Mouse (Mus musculus): ENCODE measurements around the gene Ptpn12. TPM values are rescaled to one million over a fixed set of nuclear protein-coding genes. Genes with fewer than 3 reads are reported as not detected.

Ptpn12 gene
- 31.1 and 33.1 TPM in 2 replicates for polyA plus RNA-seq (2014; fragmentation: Nextera tagmentation; extraction: Ambion mirVana)

GRCm38 (mm10) chr5:21055820-21056531 lies at the start of gene Ptpn12:
Gene Ptpn12 (minus strand): TSS chr5:21055911.
- ATAC-seq (ENCODE audit: insufficient read depth), result peak; percentile 97
- WGBS, result 1% methylated on average over 62 of the region's 73 CpGs

GRCm38 (mm10) chr5:21091179-21091578 lies 35.5 kb upstream of the Ptpn12 start:
- no peaks in the 10 kb centered on the region for H3K27me3 ChIP-seq (ENCODE audit: insufficient read depth, low read length)
- no peak for DNase-seq
- H3K9me3 ChIP-seq (ENCODE audit: low read depth, low read length), result no peaks in the 10 kb centered on the region
- H3K4me3 ChIP-seq (ENCODE audit: low read depth, low read length), result no peak overlapping the region
- no peak overlapping the region for H3K27ac ChIP-seq (ENCODE audit: low read depth)
- 72% methylated on average over 6 of the region's 6 CpGs for WGBS
- H3K36me3 ChIP-seq (ENCODE audit: insufficient read depth), result no peaks in the 10 kb centered on the region
- TF ChIP-seq CTCF (IDR thresholded peaks at IDR 0.05; ENCODE audit: low read depth), result no peak
- H3K9ac ChIP-seq, result no peak overlapping the region
- no peak for ATAC-seq (ENCODE audit: insufficient read depth)
- H3K4me1 ChIP-seq (ENCODE audit: insufficient read depth), result no peaks in the 10 kb centered on the region
- H3K4me2 ChIP-seq, result no peak overlapping the region

More at GRCm38 (mm10) chr5:21055820-21056531, at the start of gene Ptpn12:
- peak; percentile 97 for DNase-seq
- TF ChIP-seq CTCF (IDR thresholded peaks at IDR 0.05; ENCODE audit: low read depth), result peak; percentile 50
- H3K9ac ChIP-seq, result peak within 1 kb of the TSS; percentile 97
- H3K27ac ChIP-seq (ENCODE audit: low read depth), result peak within 1 kb of the TSS; percentile 99
- no peaks in the 10 kb centered on the region for H3K9me3 ChIP-seq (ENCODE audit: low read depth, low read length)
- H3K4me3 ChIP-seq (ENCODE audit: low read depth, low read length), result peak within 1 kb of the TSS; percentile 97
- H3K4me2 ChIP-seq, result peak within 1 kb of the TSS; percentile 64
- H3K27me3 ChIP-seq (ENCODE audit: insufficient read depth, low read length), result no peaks in the 10 kb centered on the region
- no peaks in the 10 kb centered on the region for H3K36me3 ChIP-seq (ENCODE audit: insufficient read depth)
- peaks cover 7% of the 10 kb centered on the region for H3K4me1 ChIP-seq (ENCODE audit: insufficient read depth)

- Histone ChIP-seq H3K36me3 (ENCODE audit: insufficient read depth) (no peaks in the 10 kb centered on the region), H3K4me2 (peak overlapping the region; percentile 64), H3K27ac (ENCODE audit: low read depth) (no peak overlapping the region), H3K27me3 (ENCODE audit: insufficient read depth, low read length) (no peaks in the 10 kb centered on the region), H3K4me3 (ENCODE audit: low read depth, low read length) (no peak overlapping the region), H3K9ac (no peak overlapping the region), H3K4me1 (ENCODE audit: insufficient read depth) (peaks cover 7% of the 10 kb centered on the region), H3K9me3 (ENCODE audit: low read depth, low read length) (no peaks in the 10 kb centered on the region)
- 70% methylated on average over 2 of the region's 2 CpGs for WGBS
- DNase-seq (no peak), ATAC-seq (ENCODE audit: insufficient read depth) (no peak)
- TF ChIP-seq CTCF (IDR thresholded peaks at IDR 0.05; ENCODE audit: low read depth), result no peak
Observed at GRCm38 (mm10) chr5:21057217-21057616, 1.5 kb upstream of the Ptpn12 start.

- DNase-seq, result peak; percentile 32
- 6% methylated on average over 8 of the region's 8 CpGs for WGBS
Observed at GRCm38 (mm10) chr5:21056595-21056994, 884 bp upstream of the Ptpn12 start.

GRCm38 (mm10) chr5:21055071-21055819 lies 466 bp downstream of the Ptpn12 start:
- Histone ChIP-seq H3K36me3 (ENCODE audit: insufficient read depth) (no peaks in the 10 kb centered on the region), H3K9me3 (ENCODE audit: low read depth, low read length) (no peaks in the 10 kb centered on the region), H3K27me3 (ENCODE audit: insufficient read depth, low read length) (no peaks in the 10 kb centered on the region), H3K27ac (ENCODE audit: low read depth) (peak overlapping the region; percentile 99), H3K4me2 (peak overlapping the region; percentile 64), H3K4me1 (ENCODE audit: insufficient read depth) (peaks cover 7% of the 10 kb centered on the region), H3K4me3 (ENCODE audit: low read depth, low read length) (peak overlapping the region; percentile 97), H3K9ac (peak overlapping the region; percentile 97)
- TF ChIP-seq CTCF (IDR thresholded peaks at IDR 0.05; ENCODE audit: low read depth), result no peak
- ATAC-seq (ENCODE audit: insufficient read depth) (peak; percentile 16), DNase-seq (peak; percentile 63)
- under 1% methylated on average over 84 of the region's 84 CpGs for WGBS

More at GRCm38 (mm10) chr5:21056595-21056994, 884 bp upstream of the Ptpn12 start:
- Histone ChIP-seq H3K9me3 (ENCODE audit: low read depth, low read length) (no peaks in the 10 kb centered on the region), H3K27ac (ENCODE audit: low read depth) (peak overlapping the region; percentile 99), H3K9ac (peak overlapping the region; percentile 97), H3K4me1 (ENCODE audit: insufficient read depth) (peaks cover 7% of the 10 kb centered on the region), H3K36me3 (ENCODE audit: insufficient read depth) (no peaks in the 10 kb centered on the region), H3K4me3 (ENCODE audit: low read depth, low read length) (peak overlapping the region; percentile 97), H3K27me3 (ENCODE audit: insufficient read depth, low read length) (no peaks in the 10 kb centered on the region), H3K4me2 (peak overlapping the region; percentile 64)
- TF ChIP-seq CTCF (IDR thresholded peaks at IDR 0.05; ENCODE audit: low read depth), result no peak
- ATAC-seq (ENCODE audit: insufficient read depth), result no peak

GRCm38 (mm10) chr5:21054472-21055070 lies 1.1 kb downstream of the Ptpn12 start:
- WGBS, result under 1% methylated on average over 20 of the region's 20 CpGs
- H3K27ac ChIP-seq (ENCODE audit: low read depth), result peak overlapping the region; percentile 99
- H3K36me3 ChIP-seq (ENCODE audit: insufficient read depth), result no peaks in the 10 kb centered on the region
- H3K27me3 ChIP-seq (ENCODE audit: insufficient read depth, low read length), result no peaks in the 10 kb centered on the region
- peak; percentile 93 for DNase-seq
- TF ChIP-seq CTCF (IDR thresholded peaks at IDR 0.05; ENCODE audit: low read depth), result no peak
- no peaks in the 10 kb centered on the region for H3K9me3 ChIP-seq (ENCODE audit: low read depth, low read length)
- H3K9ac ChIP-seq, result peak overlapping the region; percentile 97
- H3K4me1 ChIP-seq (ENCODE audit: insufficient read depth), result peaks cover 7% of the 10 kb centered on the region
- ATAC-seq (ENCODE audit: insufficient read depth), result peak; percentile 26
- H3K4me3 ChIP-seq (ENCODE audit: low read depth, low read length), result peak overlapping the region; percentile 97
- H3K4me2 ChIP-seq, result peak overlapping the region; percentile 64

Measured in lung, embryonic 14.5 days (tissue).